Mouse (Mus musculus): ENCODE measurements around the gene Tnni3. TPM values are rescaled to one million over a fixed set of nuclear protein-coding genes. Genes with fewer than 3 reads are reported as not detected.

Tnni3 gene
- under 1 TPM in 1 of 2 experiments, not detected in 1; 0.80 TPM for total RNA-seq (2023)

DNA sequence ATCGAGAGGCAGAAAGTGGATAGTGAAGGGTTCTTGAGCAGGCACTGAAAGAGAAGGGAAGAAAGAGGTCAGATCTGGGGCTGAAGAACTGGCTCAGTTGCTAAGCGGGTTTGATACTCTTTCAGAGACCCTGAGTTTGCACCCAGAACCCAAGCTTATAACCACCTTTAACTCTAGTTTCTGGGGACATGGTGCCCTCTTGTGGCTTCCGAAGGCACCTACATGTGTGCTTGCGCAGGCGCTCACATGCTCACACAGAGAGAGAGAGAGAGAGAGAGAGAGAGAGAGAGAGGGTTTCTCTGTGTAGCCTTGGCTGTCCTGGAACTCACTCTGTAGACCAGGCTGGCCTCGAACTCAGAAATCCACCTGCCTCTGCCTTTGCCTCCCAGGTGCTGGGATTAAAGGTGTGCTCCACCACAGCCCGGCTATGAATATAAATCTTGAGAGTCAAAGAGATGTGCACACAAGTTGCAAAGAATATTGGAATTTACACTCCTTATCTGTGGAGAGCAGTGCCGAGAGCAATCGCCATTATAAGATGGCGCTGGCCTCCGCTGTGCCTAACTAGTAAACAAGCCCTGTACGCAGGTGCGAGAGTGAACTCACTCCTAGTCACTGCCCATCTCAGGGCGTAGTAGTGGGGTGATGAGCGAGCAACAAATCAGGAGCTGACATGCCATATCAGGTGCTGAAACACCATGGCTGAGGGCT lies at the start of gene Tnni3:
Gene Tnni3, minus strand, starts transcription at position 18 of the 711 bp plus-strand sequence.

DNA sequence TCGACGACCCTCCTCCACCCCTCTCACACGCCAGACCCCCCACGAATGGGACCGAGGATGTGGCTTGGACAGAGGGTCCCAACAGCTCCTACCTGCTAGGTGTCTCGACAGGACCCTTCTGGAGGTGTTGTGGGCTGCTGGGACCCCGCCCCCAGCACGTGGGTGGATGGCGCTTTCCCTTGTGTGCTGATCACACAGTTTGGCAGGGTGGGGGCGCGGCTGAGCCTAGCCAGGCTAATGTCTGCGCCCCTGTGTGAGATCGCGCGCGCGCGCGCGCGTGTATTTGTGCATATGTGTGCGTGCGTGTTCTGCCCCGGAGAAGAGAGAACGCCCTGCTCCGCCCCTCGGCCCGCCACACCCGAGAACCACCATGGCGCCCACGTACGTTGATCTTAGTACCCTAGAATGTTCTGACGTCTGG lies 23.2 kb upstream of the Tnni3 start, which contains the start of gene Syt5:
Gene Syt5, minus strand, starts transcription at position 321 of the 421 bp plus-strand sequence.

DNA sequence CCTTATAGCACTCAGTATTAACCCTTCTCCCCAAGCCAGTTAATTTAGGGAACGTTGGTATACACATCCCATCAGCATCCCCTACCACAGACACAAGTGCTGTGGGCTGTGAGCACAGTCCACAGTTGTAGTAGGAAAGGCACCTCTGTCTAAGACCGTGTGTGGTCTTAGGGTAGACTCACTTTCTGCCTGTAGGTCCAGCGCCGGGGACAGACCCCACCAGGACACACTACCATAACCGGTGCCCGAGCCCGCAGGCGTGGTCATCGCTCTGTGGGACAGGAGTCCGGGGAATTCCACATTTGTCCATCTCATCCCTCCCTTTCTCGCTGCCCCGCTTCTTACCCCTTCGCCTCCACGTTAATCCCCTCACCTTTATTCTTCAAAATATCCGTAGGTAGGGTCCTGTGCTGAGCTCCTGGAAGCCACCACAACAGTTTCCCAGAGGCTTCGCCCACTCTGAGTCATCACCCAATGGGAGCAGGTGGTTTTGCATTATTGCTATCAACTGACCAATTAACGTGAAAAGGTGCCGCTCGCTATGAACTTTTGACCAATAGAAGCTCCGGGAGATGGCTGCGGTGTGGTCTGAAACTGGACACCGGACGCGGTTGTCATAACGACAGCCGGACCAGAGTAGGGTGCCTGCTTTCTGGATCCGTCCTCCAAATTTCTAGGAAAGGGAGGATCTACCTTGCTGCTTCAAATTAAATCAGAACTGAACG lies 8.1 kb upstream of the Tnni3 start, which contains the start of gene Dnaaf3:
Gene Dnaaf3, minus strand, starts transcription at position 449 of the 725 bp plus-strand sequence.

DNA sequence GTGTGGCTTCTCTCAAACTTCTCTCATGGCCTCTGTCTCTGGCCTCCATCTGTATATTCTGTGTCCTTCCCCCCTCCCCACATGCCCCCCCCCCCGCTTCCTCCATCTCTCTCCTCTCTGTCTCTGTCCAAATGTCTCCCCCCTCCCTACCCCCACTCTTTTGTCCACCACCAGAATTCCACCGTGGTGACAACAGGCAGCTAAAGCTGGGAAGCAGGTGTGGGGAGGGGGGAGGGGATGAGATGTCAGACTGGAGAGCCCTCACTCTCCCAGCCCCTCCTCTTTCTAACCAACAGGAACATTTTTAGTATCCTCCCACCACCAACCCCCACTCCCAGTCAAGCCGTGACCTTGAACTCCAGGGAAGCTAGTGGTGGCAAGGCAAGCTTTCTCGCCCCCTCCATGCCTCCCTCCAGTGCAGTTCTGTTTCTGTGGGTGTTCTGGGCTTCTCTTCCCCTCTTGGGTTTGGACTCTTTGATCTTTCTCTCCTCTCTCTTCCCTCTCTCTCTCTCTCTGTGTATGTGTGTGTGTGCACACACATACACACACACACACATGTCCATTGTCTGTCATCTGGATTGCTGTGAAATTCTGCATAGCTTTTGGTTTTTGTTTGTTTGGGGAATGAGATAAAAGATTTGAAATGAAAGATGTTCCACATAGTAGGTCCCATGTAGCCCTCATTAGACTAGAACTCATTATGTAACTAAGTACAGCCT lies 7.5 kb downstream of the Tnni3 start, which contains the start of gene Tnnt1:
Gene Tnnt1, minus strand, starts transcription at position 51 of the 719 bp plus-strand sequence.

DNA sequence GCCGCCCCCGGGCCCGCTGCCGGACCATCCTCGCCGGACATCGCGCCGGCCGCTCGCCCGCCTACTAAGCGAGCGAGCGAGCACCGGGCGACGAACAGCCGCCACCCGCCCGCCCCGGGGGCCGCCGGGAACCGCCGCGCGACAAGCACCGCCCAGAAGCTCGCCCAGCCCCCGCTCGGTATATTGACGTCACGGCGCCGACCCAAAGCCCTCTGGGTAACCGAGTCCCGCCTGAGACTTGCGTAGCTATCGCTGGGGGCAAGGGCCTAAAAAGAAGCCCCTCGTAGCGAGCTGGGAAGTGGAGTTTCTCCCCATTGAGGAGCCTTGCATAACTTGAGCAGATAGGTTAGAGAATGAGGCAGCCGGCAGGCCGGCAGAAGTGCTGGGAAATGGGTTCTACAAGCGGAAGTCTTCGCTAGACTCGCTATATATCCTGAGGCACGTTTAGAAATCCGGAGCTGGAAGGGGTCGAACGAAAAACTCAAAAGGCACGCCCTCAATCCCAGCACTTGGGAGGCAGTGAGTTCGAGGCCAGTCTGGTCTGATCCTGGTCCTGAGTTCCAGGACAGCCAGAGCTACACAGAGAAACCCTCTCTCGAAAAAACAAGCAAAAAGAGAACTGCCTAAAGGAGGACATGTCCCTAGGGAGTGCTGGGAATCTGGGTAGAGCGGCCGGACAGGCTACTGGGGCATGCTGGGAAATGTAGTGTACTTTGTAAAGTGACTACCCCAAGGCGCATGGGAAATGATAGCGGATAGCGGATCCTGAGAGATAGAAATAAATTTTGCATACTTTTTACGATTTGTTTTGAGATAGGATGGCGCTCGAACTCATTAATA lies 22.3 kb downstream of the Tnni3 start, which contains the start of gene Ppp1r12c:
Gene Ppp1r12c, minus strand, starts transcription at position 123 of the 840 bp plus-strand sequence.

Other genes with a start within 250 kb of the Tnni3 start
- gene Ncr1, start 186.5 kb downstream of the Tnni3 start, total RNA-seq (2023): 1 to 10 TPM in 1 of 2 experiments, not detected in 1; 2.0 TPM
- not detected for gene Gp6, start 126.5 kb downstream of the Tnni3 start, total RNA-seq (2023)
- 10 to 100 TPM; 12.0 to 13.2 TPM for gene Rdh13, start 78.6 kb downstream of the Tnni3 start, total RNA-seq (2023)
- gene Eps8l1, start 63.6 kb downstream of the Tnni3 start, total RNA-seq (2023): 10 to 100 TPM; 18.2 to 29.7 TPM
- 100 to 1,000 TPM; 228 to 250 TPM for gene Ppp1r12c, start 22.5 kb downstream of the Tnni3 start, total RNA-seq (2023)
- not detected for gene Tnnt1, start 7.8 kb downstream of the Tnni3 start, total RNA-seq (2023)
- not detected for gene Dnaaf3, start 8.2 kb upstream of the Tnni3 start, total RNA-seq (2023)
- gene Syt5, start 23.3 kb upstream of the Tnni3 start, total RNA-seq (2023): not detected
- gene Ptprh, start 79.8 kb upstream of the Tnni3 start, total RNA-seq (2023): not detected
- gene Tmem86b, start 107.2 kb upstream of the Tnni3 start, total RNA-seq (2023): 10 to 100 TPM; 50.4 to 62.8 TPM
- 100 to 1,000 TPM; 242 to 257 TPM for gene Ppp6r1, start 134.8 kb upstream of the Tnni3 start, total RNA-seq (2023)
- gene Hspbp1, start 160.8 kb upstream of the Tnni3 start, total RNA-seq (2023): 10 to 100 TPM; 52.2 to 54.9 TPM
- not detected for gene Brsk1, start 166.4 kb upstream of the Tnni3 start, total RNA-seq (2023)
- gene Tmem150b, start 201.0 kb upstream of the Tnni3 start, total RNA-seq (2023): 1 to 10 TPM; 2.9 to 3.5 TPM
- 100 to 1,000 TPM; 100 to 105 TPM for gene Kmt5c, start 215.9 kb upstream of the Tnni3 start, total RNA-seq (2023)
- 1 to 10 TPM; 2.7 to 6.8 TPM for gene Cox6b2, start 228.9 kb upstream of the Tnni3 start, total RNA-seq (2023)
- not detected for gene Fam71e2, start 247.1 kb upstream of the Tnni3 start, total RNA-seq (2023)